Mouse (Mus musculus) stomach, embryonic 16.5 days (tissue): ENCODE measurements around the gene Gm21788. TPM values are rescaled to one million over a fixed set of nuclear protein-coding genes. Genes with fewer than 3 reads are reported as not detected.
"Not testable (repeated sequence)": the region's sequence is repeated elsewhere in the genome, so short reads cannot be mapped to it uniquely, and the experiment has no call there.

ENCODE experiments used
- ATAC-seq: fragments of 200-750 bp; cut with Nextera tagmentation; 2 replicates; pipeline ENCODE4 v1.8.0; 2017; ENCODE audit warnings: moderate number of reproducible peaks, moderate TSS enrichment; ENCODE audit not compliant: insufficient read depth, low FRiP score
- H3K27ac ChIP-seq: fragments of 300-500 bp; sonication (generic); 2 replicates; pipeline ENCODE4 v1.5.1; 2014; ENCODE audit warnings: low read length
- H3K27me3 ChIP-seq: fragments of 300-500 bp; sonication (generic); 2 replicates; pipeline ENCODE4 v1.6.1; 2014; ENCODE audit warnings: low read length, control low read depth, mixed read lengths; ENCODE audit not compliant: control insufficient read depth, insufficient read depth
- H3K36me3 ChIP-seq: fragments of 300-500 bp; sonication (generic); 2 replicates; pipeline ENCODE4 v1.6.1; 2014; ENCODE audit warnings: low read length; ENCODE audit not compliant: control insufficient read depth, insufficient read depth
- H3K4me1 ChIP-seq: fragments of 300-500 bp; sonication (generic); 2 replicates; pipeline ENCODE4 v1.6.1; 2014; ENCODE audit warnings: low read length, control low read depth, mixed read lengths; ENCODE audit not compliant: control insufficient read depth, insufficient read depth
- H3K4me2 ChIP-seq: fragments of 300-500 bp; sonication (generic); 2 replicates; pipeline ENCODE4 v1.6.1; 2014; ENCODE audit warnings: low read depth, low read length, mixed read lengths
- H3K4me3 ChIP-seq: fragments of 300-500 bp; sonication (generic); replicated peaks from 2 replicates; pipeline ENCODE4 v1.5.1; 2014; ENCODE audit warnings: mild to moderate bottlenecking, low read length
- H3K9ac ChIP-seq: fragments of 300-500 bp; sonication (generic); 2 replicates; pipeline ENCODE4 v1.6.1; 2014; ENCODE audit warnings: low read length
- H3K9me3 ChIP-seq: fragments of 300-500 bp; sonication (generic); replicated peaks from 2 replicates; pipeline ENCODE4 v1.6.1; 2016; ENCODE audit warnings: low read length, control low read depth; ENCODE audit not compliant: control insufficient read depth
- WGBS: fragments of 180-500 bp; shearing (Covaris S2); extraction: QIAGEN DNeasy Blood & Tissue Kit; methylation state at CpG from one replicate; pipeline ENCODE4 v1.1.7; 2014; 5-methylcytosine and 5-hydroxymethylcytosine counted together
- polyA plus RNA-seq: library from polyadenylated mRNA; unstranded; fragments of >200 nt; fragmentation: Nextera tagmentation; extraction: Ambion mirVana; gene quantifications from 2 replicates; pipeline ENCODE4 v1.2.1, GENCODE M21; 2015

Gene Gm21788
- polyA plus RNA-seq: not detected in 2 replicates

DNA sequence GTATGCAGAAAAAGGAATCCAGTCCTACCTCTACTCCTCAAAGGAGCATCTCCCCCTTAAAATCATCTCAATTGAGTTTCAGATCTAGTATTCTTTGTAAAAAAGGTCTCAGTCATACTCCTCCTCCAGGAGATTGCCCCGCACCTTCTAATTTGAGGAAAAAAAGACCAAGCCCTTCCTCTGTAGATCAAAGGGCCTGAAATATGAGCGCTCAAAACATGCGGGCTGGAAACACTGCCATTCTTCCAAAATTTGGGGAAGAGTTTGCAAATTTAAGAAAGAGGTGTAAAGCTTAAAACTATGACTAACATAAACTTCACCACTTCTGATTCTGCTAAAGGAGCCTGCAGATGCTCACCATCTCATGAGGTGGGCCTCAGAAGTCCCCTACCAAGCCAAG, at the start of gene Gm21788:
Gm21788 (plus strand) TSS at position 301 of the 400 bp plus-strand sequence.
- H3K4me3 ChIP-seq, ATAC-seq, H3K27ac ChIP-seq, H3K9me3 ChIP-seq, H3K36me3 ChIP-seq, H3K27me3 ChIP-seq, H3K4me2 ChIP-seq, H3K4me1 ChIP-seq, H3K9ac ChIP-seq: not testable (repeated sequence)
- WGBS: no CpG with 5 or more reads among the region's 3 CpGs

Other genes with a start within 250 kb of the Gm21788 start
- gene Gm21244, start 235.7 kb upstream of the Gm21788 start, polyA plus RNA-seq: not detected in 2 replicates
- not detected in 2 replicates for gene Gm28998, start 151.2 kb upstream of the Gm21788 start, polyA plus RNA-seq
- 0.03 TPM in 1 of 2 replicates, not detected in the other for gene Gm20826, start 233.5 kb downstream of the Gm21788 start, polyA plus RNA-seq